Mouse (Mus musculus): Measurements from ENCODE around the gene Prrg2. TPM values are rescaled to one million over a fixed set of nuclear protein-coding genes. Genes with fewer than 3 reads are reported as not detected.
A peak's percentile ranks its signal among the peaks of the same experiment; 100 is the strongest.
"Not testable (repeated sequence)": the region's sequence is repeated elsewhere in the genome, so short reads cannot be mapped to it uniquely, and the experiment has no call there.

The Prrg2 gene
- 81.7 and 172 TPM in 2 replicates for polyA plus RNA-seq (2012; rRNA removed)

DNA sequence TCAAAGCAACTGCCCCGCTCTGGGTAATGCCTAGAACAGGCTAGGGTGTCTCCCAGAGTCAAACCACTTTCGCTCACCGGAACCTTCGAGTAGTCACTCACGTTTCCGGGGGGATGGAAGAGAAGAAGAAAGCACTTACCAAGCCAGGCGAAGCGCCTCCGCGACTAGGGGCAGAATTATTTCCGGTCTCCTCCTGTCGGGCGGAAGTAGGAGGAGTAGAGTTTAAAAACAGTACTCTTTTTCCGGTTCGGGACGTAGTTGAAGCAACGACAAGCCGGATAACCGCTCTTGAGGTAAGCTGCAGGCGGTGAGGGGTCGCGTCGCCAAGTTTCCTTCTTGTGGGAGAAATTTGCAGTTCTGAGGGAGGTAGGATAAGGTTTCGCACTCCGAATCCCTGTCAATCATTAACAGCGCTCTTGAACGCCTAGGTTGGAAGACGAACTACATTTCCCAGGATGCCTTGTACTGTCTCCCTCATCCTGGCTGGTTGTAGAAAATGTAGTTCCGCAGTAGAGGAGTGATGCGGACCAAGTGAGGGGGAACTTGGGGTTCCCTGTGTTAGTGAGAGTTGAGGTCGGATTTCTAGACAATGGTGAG lies at the start of gene Prrg2, which contains the start of gene Nosip:
TSS of gene Prrg2 (minus strand) at position 439 of the 597 bp plus-strand sequence.
TSS of gene Nosip (plus strand) at position 191 of the 597 bp plus-strand sequence.
- Histone ChIP-seq H3K4me3 (ENCODE audit: low read depth, low read length) (peak within 1 kb of the TSS; percentile 95), H3K4me1 (ENCODE audit: control insufficient read depth, insufficient read depth, insufficient read length, low read length) (no peaks in the 10 kb centered on the region), H3K27ac (ENCODE audit: insufficient read depth, low read depth, low read length) (peak within 1 kb of the TSS; percentile 97), H3K36me3 (ENCODE audit: control insufficient read depth, insufficient read depth, low read length) (peaks cover 3% of the 10 kb centered on the region; the same call in 1 of the 2 replicates), H3K27me3 (ENCODE audit: control insufficient read depth, insufficient read depth, low read length) (no peaks in the 10 kb centered on the region)
- WGBS: under 1% methylated on average over 31 of the region's 31 CpGs
- TF ChIP-seq CTCF (IDR thresholded peaks at IDR 0.05; ENCODE audit: extremely low read depth, insufficient read length, insufficient replicate concordance, low read depth, low read length) (no peak), POLR2A (IDR thresholded peaks at IDR 0.05; ENCODE audit: low read depth, low read length) (peak; percentile 48; the same call in 1 of the 2 replicates)

GRCm38 (mm10) chr7:45111940-45112339 lies 49.5 kb upstream of the Prrg2 start:
- Histone ChIP-seq H3K4me1 (ENCODE audit: control insufficient read depth, insufficient read depth, insufficient read length, low read length) (peaks cover 2% of the 10 kb centered on the region; the same call in 1 of the 2 replicates), H3K27ac (ENCODE audit: insufficient read depth, low read depth, low read length) (no peak overlapping the region), H3K27me3 (ENCODE audit: control insufficient read depth, insufficient read depth, low read length) (no peaks in the 10 kb centered on the region), H3K4me3 (ENCODE audit: low read depth, low read length) (no peak overlapping the region), H3K36me3 (ENCODE audit: control insufficient read depth, insufficient read depth, low read length) (no peaks in the 10 kb centered on the region)
- WGBS: 61% methylated on average over 2 of the region's 2 CpGs
- TF ChIP-seq POLR2A (IDR thresholded peaks at IDR 0.05; ENCODE audit: low read depth, low read length) (no peak), CTCF (IDR thresholded peaks at IDR 0.05; ENCODE audit: extremely low read depth, insufficient read length, insufficient replicate concordance, low read depth, low read length) (no peak)

- H3K27ac ChIP-seq (ENCODE audit: insufficient read depth, low read depth, low read length); H3K27me3 ChIP-seq (ENCODE audit: control insufficient read depth, insufficient read depth, low read length); H3K36me3 ChIP-seq (ENCODE audit: control insufficient read depth, insufficient read depth, low read length); H3K4me3 ChIP-seq (ENCODE audit: low read depth, low read length): not testable (repeated sequence)
- H3K4me1 ChIP-seq (ENCODE audit: control insufficient read depth, insufficient read depth, insufficient read length, low read length): peaks cover 13% of the 10 kb centered on the region; the same call in 1 of the 2 replicates
- 91% methylated on average over 4 of the region's 4 CpGs for WGBS
Measured at GRCm38 (mm10) chr7:45110089-45110488, 47.6 kb upstream of the Prrg2 start.

GRCm38 (mm10) chr7:45107052-45107645 lies 44.7 kb upstream of the Prrg2 start:
- Histone ChIP-seq H3K36me3 (ENCODE audit: control insufficient read depth, insufficient read depth, low read length) (no peaks in the 10 kb centered on the region), H3K27me3 (ENCODE audit: control insufficient read depth, insufficient read depth, low read length) (no peaks in the 10 kb centered on the region), H3K4me1 (ENCODE audit: control insufficient read depth, insufficient read depth, insufficient read length, low read length) (peaks cover 28% of the 10 kb centered on the region), H3K4me3 (ENCODE audit: low read depth, low read length) (no peak overlapping the region), H3K27ac (ENCODE audit: insufficient read depth, low read depth, low read length) (no peak overlapping the region)
- 85% methylated on average over 5 of the region's 5 CpGs for WGBS
- no peak for TF ChIP-seq POLR2A (IDR thresholded peaks at IDR 0.05; ENCODE audit: low read depth, low read length)
- no peak for TF ChIP-seq CTCF (IDR thresholded peaks at IDR 0.05; ENCODE audit: extremely low read depth, insufficient read length, insufficient replicate concordance, low read depth, low read length)

GRCm38 (mm10) chr7:45106441-45106840 lies 44.0 kb upstream of the Prrg2 start:
- H3K4me3 ChIP-seq (ENCODE audit: low read depth, low read length): no peak overlapping the region
- TF ChIP-seq POLR2A (IDR thresholded peaks at IDR 0.05; ENCODE audit: low read depth, low read length): no peak
- 86% methylated on average over 6 of the region's 6 CpGs for WGBS
- 0 out of 2 replicates have a peak, but pooled peaks cover 2% of the 10 kb centered on the region for H3K36me3 ChIP-seq (ENCODE audit: control insufficient read depth, insufficient read depth, low read length)
- peak overlapping the region; percentile 99; the same call in 1 of the 2 replicates for H3K27ac ChIP-seq (ENCODE audit: insufficient read depth, low read depth, low read length)
- peaks cover 31% of the 10 kb centered on the region for H3K4me1 ChIP-seq (ENCODE audit: control insufficient read depth, insufficient read depth, insufficient read length, low read length)
- H3K27me3 ChIP-seq (ENCODE audit: control insufficient read depth, insufficient read depth, low read length): no peaks in the 10 kb centered on the region

GRCm38 (mm10) chr7:45105491-45105890 lies 43.0 kb upstream of the Prrg2 start:
- 0 out of 2 replicates have a peak, but pooled peaks cover 2% of the 10 kb centered on the region for H3K36me3 ChIP-seq (ENCODE audit: control insufficient read depth, insufficient read depth, low read length)
- TF ChIP-seq CTCF (IDR thresholded peaks at IDR 0.05; ENCODE audit: extremely low read depth, insufficient read length, insufficient replicate concordance, low read depth, low read length): no peak
- TF ChIP-seq POLR2A (IDR thresholded peaks at IDR 0.05; ENCODE audit: low read depth, low read length): peak; percentile 19; the same call in 1 of the 2 replicates
- H3K4me3 ChIP-seq (ENCODE audit: low read depth, low read length): no peak overlapping the region
- peak overlapping the region; percentile 99 for H3K27ac ChIP-seq (ENCODE audit: insufficient read depth, low read depth, low read length)
- no peaks in the 10 kb centered on the region for H3K27me3 ChIP-seq (ENCODE audit: control insufficient read depth, insufficient read depth, low read length)
- peaks cover 31% of the 10 kb centered on the region for H3K4me1 ChIP-seq (ENCODE audit: control insufficient read depth, insufficient read depth, insufficient read length, low read length)
- 32% methylated on average over 8 of the region's 8 CpGs for WGBS

DNA sequence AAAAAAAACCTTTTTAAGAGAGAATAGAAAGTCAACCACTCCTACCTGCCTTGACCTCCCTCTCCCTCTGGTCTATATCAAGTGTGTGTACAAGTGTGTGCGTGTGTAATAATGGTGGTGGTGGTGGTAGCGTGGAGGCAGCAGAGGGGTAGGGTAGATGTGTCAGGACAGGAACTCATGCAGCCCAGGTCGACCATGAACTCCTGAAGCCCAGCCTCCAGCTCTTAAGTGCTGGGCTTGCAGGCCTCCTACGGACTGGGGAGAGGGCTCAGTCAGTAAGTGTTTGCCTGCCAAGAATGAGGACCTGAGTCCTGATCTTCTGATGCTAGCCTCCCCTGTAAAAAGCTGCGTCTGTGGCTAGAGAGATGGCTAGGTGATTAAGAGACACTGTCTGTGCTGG lies 42.5 kb upstream of the Prrg2 start:
- Histone ChIP-seq H3K4me1 (ENCODE audit: control insufficient read depth, insufficient read depth, insufficient read length, low read length) (peaks cover 31% of the 10 kb centered on the region), H3K27me3 (ENCODE audit: control insufficient read depth, insufficient read depth, low read length) (no peaks in the 10 kb centered on the region), H3K4me3 (ENCODE audit: low read depth, low read length) (no peak overlapping the region), H3K27ac (ENCODE audit: insufficient read depth, low read depth, low read length) (peak overlapping the region; percentile 99), H3K36me3 (ENCODE audit: control insufficient read depth, insufficient read depth, low read length) (0 out of 2 replicates have a peak, but pooled peaks cover 2% of the 10 kb centered on the region)
- TF ChIP-seq CTCF (IDR thresholded peaks at IDR 0.05; ENCODE audit: extremely low read depth, insufficient read length, insufficient replicate concordance, low read depth, low read length) (no peak), POLR2A (IDR thresholded peaks at IDR 0.05; ENCODE audit: low read depth, low read length) (no peak)
- 80% methylated on average over 5 of the region's 5 CpGs for WGBS
